Mouse (Mus musculus): ENCODE results near the gene Tmem74b.
A peak's percentile ranks its signal among the peaks of the same experiment; 100 is the strongest.

Gene Tmem74b

DNA sequence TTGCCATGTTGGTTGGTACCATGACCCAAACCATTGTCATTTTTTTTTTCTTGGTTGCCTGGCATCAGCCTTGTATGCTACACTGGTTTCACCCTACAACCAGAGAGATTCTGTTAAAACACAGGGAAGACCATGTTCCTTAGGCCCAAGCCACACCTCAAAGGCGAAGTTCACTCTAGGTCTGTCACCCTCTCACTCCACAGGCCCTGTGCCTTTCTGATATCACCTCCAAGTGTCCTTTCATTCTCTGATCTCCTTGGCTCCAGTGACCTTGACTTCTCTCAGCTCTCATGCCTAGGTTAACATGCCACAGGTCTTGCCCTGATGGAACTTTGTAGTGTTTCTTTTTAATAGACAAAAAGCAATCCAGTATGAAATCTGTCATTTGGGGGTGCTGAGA lies 40.3 kb downstream of the Tmem74b start:
- no peak for DNase-seq (ENCODE audit: low read depth, low spot score)

- no peak for DNase-seq (ENCODE audit: low read depth, low spot score)
Measured at GRCm38 (mm10) chr2:151742850-151743679, 41.3 kb downstream of the Tmem74b start.

- DNase-seq (ENCODE audit: low read depth, low spot score) = no peak
Measured at GRCm38 (mm10) chr2:151743845-151744244, 42.0 kb downstream of the Tmem74b start, which contains the start of gene Psmf1. Psmf1 (minus strand) TSS chr2:151744186.

DNA sequence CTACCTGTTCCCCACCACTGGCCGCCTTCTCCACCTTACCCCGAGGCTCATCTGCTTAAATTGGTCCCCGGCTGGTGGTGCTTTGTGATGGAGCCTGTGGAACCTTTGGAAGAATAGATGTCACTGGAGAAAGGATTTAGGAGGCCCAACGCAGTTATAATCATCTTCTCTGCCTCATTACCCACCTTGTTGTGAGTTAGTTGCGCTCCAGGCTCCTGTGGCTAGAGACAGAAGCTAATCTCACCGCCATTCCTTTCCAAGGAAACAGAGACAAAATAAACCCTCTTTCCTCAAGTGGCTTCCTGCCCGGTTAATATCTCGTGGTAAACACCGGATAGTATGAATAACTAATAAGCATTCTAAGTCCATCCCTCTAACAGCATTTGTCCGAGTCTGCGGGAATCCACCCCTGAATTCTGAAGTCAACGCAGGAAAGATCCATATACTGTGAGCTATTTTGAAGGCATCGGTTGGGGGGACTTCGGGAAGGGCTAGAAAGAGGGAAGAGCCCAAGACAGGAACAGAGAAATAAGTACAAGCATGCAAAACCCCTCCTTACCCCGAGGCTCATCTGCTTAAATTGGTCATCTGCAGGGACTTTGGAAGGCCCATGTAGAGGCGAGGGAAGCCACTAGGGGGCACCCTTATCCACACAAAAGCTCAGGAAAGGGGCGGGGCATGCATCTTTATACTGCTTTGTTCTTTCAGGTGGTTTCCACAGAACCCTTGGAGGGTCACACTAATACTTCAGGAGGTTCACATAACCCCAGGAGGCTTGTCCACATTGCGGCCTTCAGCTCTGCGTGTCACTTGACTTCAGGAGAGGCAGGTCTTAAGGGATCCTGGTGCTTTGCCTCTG lies 46.3 kb downstream of the Tmem74b start:
- peak; percentile 81 for DNase-seq (ENCODE audit: low read depth, low spot score)

GRCm38 (mm10) chr2:151751330-151751729 lies 49.5 kb downstream of the Tmem74b start:
- no peak for DNase-seq (ENCODE audit: low read depth, low spot score)

GRCm38 (mm10) chr2:151756277-151757061 lies 54.7 kb downstream of the Tmem74b start:
- no peak for DNase-seq (ENCODE audit: low read depth, low spot score)

- no peak for DNase-seq (ENCODE audit: low read depth, low spot score)
Measured at GRCm38 (mm10) chr2:151757451-151757850, 55.6 kb downstream of the Tmem74b start.

DNA sequence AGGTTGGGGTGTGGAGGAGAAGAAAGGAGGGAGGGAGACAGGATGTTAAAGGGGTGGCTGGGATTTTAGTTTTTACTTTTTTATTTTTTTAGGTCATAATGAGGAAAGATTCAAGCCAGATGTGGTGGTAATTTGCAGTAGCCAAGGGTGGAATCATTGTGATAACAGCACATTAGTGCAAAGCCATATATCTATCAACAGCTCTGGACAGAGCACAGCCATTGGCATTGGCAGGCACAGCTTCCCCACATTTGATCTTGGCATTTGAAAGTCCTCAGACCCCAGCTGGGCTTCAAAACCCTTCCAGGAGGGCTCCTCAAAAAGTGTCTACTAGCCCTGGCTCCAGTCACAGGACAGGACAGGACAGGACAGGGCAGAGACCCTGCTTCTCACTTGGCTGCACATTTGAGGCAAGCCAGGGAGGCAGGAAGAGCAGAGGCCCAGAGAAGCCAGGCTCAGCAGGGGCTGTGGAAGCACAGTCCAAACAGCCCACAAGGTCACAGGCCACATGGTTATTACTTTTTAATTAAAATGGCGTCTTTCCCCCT lies 57.1 kb downstream of the Tmem74b start:
- no peak for DNase-seq (ENCODE audit: low read depth, low spot score)

Data from brain, adult 2 months (tissue).